Mouse (Mus musculus) ES-Bruce4 (cell line): ENCODE results near the gene Aebp1.

Source experiments
- CTCF ChIP-seq: IDR thresholded peaks from one replicate; pipeline ENCODE4 v1.8.1; 2011; ENCODE audit warnings: low read depth, low read length
- POLR2A ChIP-seq: IDR thresholded peaks from one replicate; pipeline ENCODE4 v1.8.1; 2011; ENCODE audit warnings: low read length; ENCODE audit not compliant: insufficient read depth

DNA sequence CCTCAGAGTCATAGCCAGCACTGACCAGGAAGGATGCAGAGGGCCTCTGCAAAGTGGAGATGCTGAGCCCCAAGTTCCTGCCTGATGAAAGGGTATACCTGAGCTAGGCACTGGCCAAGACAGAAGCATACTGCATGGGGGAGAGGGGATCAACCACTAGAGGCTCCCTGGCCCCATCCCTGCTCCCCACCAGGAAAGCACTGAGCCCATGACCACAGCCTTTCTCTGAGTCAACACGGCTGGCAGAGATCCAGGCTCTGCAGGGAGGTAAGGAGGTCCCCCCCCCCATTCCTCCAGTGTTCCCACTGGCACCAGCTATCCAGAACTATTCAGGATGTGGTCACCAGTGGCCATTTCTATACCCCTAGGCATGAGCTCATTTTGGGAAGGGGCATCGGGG lies 12.4 kb upstream of the Aebp1 start:
- TF ChIP-seq CTCF (no peak), POLR2A (no peak)
